Mouse (Mus musculus) embryonic facial prominence, embryonic 15.5 days (tissue): ENCODE measurements around the gene Dgkd. TPM values are rescaled to one million over a fixed set of nuclear protein-coding genes. Genes with fewer than 3 reads are reported as not detected.

Experiments
- ATAC-seq: fragments of 200-750 bp; cut with Nextera tagmentation; 2 replicates; pipeline ENCODE4 v1.8.0; 2017; ENCODE audit warnings: low read depth, moderate TSS enrichment; ENCODE audit not compliant: insufficient number of reproducible peaks, low FRiP score, low TSS enrichment
- H3K27ac ChIP-seq: fragments of 300-500 bp; sonication (generic); replicated peaks from 2 replicates; pipeline ENCODE4 v1.5.1; 2015; ENCODE audit warnings: mild to moderate bottlenecking, inconsistent platforms
- H3K27me3 ChIP-seq: fragments of 300-500 bp; sonication (generic); 2 replicates; pipeline ENCODE4 v1.6.1; 2015; ENCODE audit warnings: inconsistent platforms
- H3K36me3 ChIP-seq: fragments of 300-500 bp; sonication (generic); 2 replicates; pipeline ENCODE4 v1.6.1; 2015; ENCODE audit warnings: mild to moderate bottlenecking, inconsistent platforms
- H3K4me1 ChIP-seq: fragments of 300-500 bp; sonication (generic); 2 replicates; pipeline ENCODE4 v1.6.1; 2015; ENCODE audit warnings: inconsistent platforms
- H3K4me2 ChIP-seq: fragments of 300-500 bp; sonication (generic); replicated peaks from 2 replicates; pipeline ENCODE4 v1.6.1; 2015; ENCODE audit warnings: mild to moderate bottlenecking, inconsistent platforms
- H3K4me3 ChIP-seq: fragments of 300-500 bp; sonication (generic); replicated peaks from 2 replicates; pipeline ENCODE4 v1.5.1; 2015; ENCODE audit warnings: mild to moderate bottlenecking, inconsistent platforms
- H3K9ac ChIP-seq: fragments of 300-500 bp; sonication (generic); 2 replicates; pipeline ENCODE4 v1.6.1; 2015; ENCODE audit warnings: inconsistent platforms
- H3K9me3 ChIP-seq: fragments of 300-500 bp; sonication (generic); replicated peaks from 2 replicates; pipeline ENCODE4 v1.6.1; 2016; ENCODE audit warnings: inconsistent platforms
- WGBS: fragments of 180-500 bp; shearing (Covaris S2); methylation state at CpG from one replicate; pipeline ENCODE4 v1.1.7; 2015; 5-methylcytosine and 5-hydroxymethylcytosine counted together
- polyA plus RNA-seq: library from polyadenylated mRNA; unstranded; fragments of >200 nt; fragmentation: Nextera tagmentation; extraction: Ambion mirVana; gene quantifications from 2 replicates; pipeline ENCODE4 v1.2.1, GENCODE M21; 2015

Gene Dgkd
- polyA plus RNA-seq, 1 experiment from 2014 or later = 28.9 TPM

DNA sequence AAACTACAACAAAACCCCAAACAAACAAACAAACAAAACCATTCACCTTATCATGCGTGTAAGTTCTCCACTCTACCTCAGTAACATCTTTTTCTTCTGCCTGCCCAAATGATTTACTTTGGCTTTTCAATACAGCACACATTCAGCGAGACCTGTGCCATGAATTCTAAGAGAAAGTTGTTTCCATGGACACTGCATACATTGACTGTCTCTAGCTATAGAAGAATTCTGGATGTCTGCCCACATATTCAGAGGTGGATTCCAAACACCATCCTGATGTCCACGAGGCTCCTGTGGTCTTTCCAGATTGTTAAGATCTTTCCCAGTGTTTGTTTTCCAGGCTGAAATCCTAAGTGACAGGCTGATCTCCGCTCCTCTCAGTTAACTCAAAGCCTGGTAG is 129.2 kb downstream of the Dgkd start:
- Histone ChIP-seq H3K4me1 (no peaks in the 10 kb centered on the region), H3K27me3 (no peaks in the 10 kb centered on the region), H3K36me3 (peaks cover 60% of the 10 kb centered on the region), H3K4me2 (no peak overlapping the region), H3K9me3 (no peaks in the 10 kb centered on the region), H3K4me3 (no peak overlapping the region), H3K9ac (no peak overlapping the region), H3K27ac (no peak overlapping the region)
- no peak for ATAC-seq
- 70% methylated on average over 4 of the region's 4 CpGs for whole genome bisulfite sequencing

GRCm38 (mm10) chr1:87992716-87993115 is 139.6 kb downstream of the Dgkd start:
- 94% methylated on average over 2 of the region's 2 CpGs for WGBS
- Histone ChIP-seq H3K27ac (no peak overlapping the region), H3K4me2 (no peak overlapping the region), H3K36me3 (peaks cover 77% of the 10 kb centered on the region), H3K9ac (no peak overlapping the region), H3K4me3 (no peak overlapping the region), H3K27me3 (no peaks in the 10 kb centered on the region), H3K4me1 (no peaks in the 10 kb centered on the region), H3K9me3 (no peaks in the 10 kb centered on the region)
- ATAC-seq = no peak

Other genes with a start within 250 kb of the Dgkd start
- gene Inpp5d, start 233.0 kb upstream of the Dgkd start, polyA plus RNA-seq = 7.9 and 9.7 TPM in 2 replicates
- gene Atg16l1, start 97.4 kb upstream of the Dgkd start, polyA plus RNA-seq = 28.9 and 31.3 TPM in 2 replicates
- 2.4 and 2.7 TPM in 2 replicates for gene Sag, start 49.6 kb upstream of the Dgkd start, polyA plus RNA-seq
- gene Usp40, start 155.3 kb downstream of the Dgkd start, polyA plus RNA-seq = 40.2 and 42.5 TPM in 2 replicates
- not detected in 2 replicates for gene Ugt1a10, start 202.1 kb downstream of the Dgkd start, polyA plus RNA-seq
- not detected in 2 replicates for gene Ugt1a9, start 217.5 kb downstream of the Dgkd start, polyA plus RNA-seq
- gene Ugt1a8, start 234.5 kb downstream of the Dgkd start, polyA plus RNA-seq = not detected in 2 replicates
- gene Ugt1a7c, start 241.8 kb downstream of the Dgkd start, polyA plus RNA-seq = 3.0 and 4.9 TPM in 2 replicates
- gene Ugt1a6b, start 250.0 kb downstream of the Dgkd start, polyA plus RNA-seq = 2.1 and 3.7 TPM in 2 replicates